In the genomic region with DNA sequence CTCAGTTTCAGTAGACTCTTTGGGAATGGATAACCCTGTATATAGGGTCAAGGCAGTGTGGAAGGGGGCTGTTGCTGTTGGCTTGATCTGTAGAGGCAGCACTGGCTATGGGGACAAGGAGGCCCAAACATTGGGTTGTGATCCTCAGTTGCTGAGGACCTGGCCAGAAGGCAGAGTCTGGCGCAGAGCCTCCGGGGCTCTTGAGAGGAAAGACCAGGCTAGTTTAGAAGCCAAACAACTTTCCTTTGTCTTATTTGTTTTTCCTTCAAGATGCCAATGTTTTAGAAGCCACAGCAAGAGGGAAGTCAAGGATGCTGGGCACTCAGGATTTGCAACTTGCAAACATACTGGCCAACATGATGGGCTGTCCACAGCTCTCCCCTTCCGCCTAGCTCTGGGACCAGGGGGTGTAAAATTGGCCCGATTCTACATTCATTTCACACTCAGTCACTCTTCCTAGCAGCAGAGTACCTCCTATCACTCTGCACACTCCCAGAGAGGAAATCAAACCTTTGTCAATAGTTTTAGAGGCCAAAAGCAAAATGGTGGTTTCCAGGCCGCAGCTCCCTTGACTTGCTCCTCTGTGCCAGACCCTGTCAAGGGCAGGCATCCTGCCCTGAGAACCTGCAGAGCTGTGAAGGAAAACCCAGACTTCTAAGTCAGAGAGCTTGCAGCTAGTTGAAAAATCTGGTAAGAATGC, we compare ENCODE assay signal across 26 mouse cellular contexts.
DNase-seq lines count a peak whose midpoint lies in the region; ATAC-seq lines count a peak whose summit lies in the region.
"Had no signal": no experiment of that assay in that cellular context is flagged by ENCODE, and none has a peak within 500 bp of the region (broad histone marks: within the 10 kb centered on the region; RNA-seq: fewer than 3 reads in every experiment).

No protein-coding gene starts in this region.

- H3K4me3 ChIP-seq in heart, embryonic 11.5 days (ENCODE audit: low read depth, low read length), result no peak overlapping the region
- H3K4me3 ChIP-seq: forebrain, embryonic 15.5 days; heart, embryonic 13.5 days; hindbrain, embryonic 10.5 days; hindbrain, embryonic 13.5 days; intestine, embryonic 15.5 days; kidney, embryonic 15.5 days had no signal

- ATAC-seq in heart, embryonic 11.5 days (replicated peaks; ENCODE audit: insufficient number of reproducible peaks, low FRiP score, low TSS enrichment), result no peak
- ATAC-seq: forebrain, embryonic 15.5 days; hindbrain, embryonic 16.5 days; intestine, embryonic 15.5 days; Patski had no signal

- peak; percentile 94 for DNase-seq in heart, adult 11 months
- DNase-seq in heart, postnatal 4 days, result no peak
- peak; percentile 34 to 46 for DNase-seq in heart, adult 9 months (ENCODE audit: low spot score in 2 of 2)
- DNase-seq in heart, postnatal 14 days, result peak; percentile 11 to 29
- DNase-seq in skeletal muscle tissue, adult 2 months (ENCODE audit: low read depth, low spot score), result peak; percentile 16
- no peak for DNase-seq in c-Kit-positive CD71-positive TER-119-positive erythroid progenitor cells, embryonic 14.5 days (ENCODE audit: low spot score)
- DNase-seq: adrenal gland, postnatal 10 days; B cell, adult 2 months; cerebellum, adult 11-12 months; cerebellum, adult 8-10 months; cerebellum, postnatal 36 days; gastrocnemius, postnatal 10 days; gastrocnemius, postnatal 36 days; kidney, adult 11 months; kidney, adult 8-10 months had no signal

- no peaks in the 10 kb centered on the region for H3K36me3 ChIP-seq in heart, embryonic 11.5 days (ENCODE audit: control insufficient read depth, insufficient read depth, low read length)
- H3K36me3 ChIP-seq: forebrain, embryonic 15.5 days; G1E; heart, embryonic 13.5 days; hindbrain, embryonic 10.5 days; hindbrain, embryonic 13.5 days; intestine, embryonic 15.5 days; kidney, embryonic 15.5 days had no signal

- no peaks in the 10 kb centered on the region for H3K27me3 ChIP-seq in heart, embryonic 11.5 days (ENCODE audit: control insufficient read depth, insufficient read depth, low read length)
- H3K27me3 ChIP-seq: CH12.LX; forebrain, embryonic 15.5 days; heart, embryonic 13.5 days; hindbrain, embryonic 13.5 days; intestine, embryonic 15.5 days; kidney, embryonic 15.5 days; Patski had no signal

- no peak overlapping the region for H3K9ac ChIP-seq in heart, embryonic 11.5 days (ENCODE audit: low read depth, low read length)
- H3K9ac ChIP-seq: forebrain, embryonic 15.5 days; heart, embryonic 13.5 days; hindbrain, embryonic 13.5 days; intestine, embryonic 15.5 days; kidney, embryonic 15.5 days had no signal

- no peaks in the 10 kb centered on the region for H3K9me3 ChIP-seq in heart, embryonic 11.5 days (replicated peaks; ENCODE audit: control insufficient read depth, low read length)
- H3K9me3 ChIP-seq: forebrain, embryonic 15.5 days; G1E; heart, embryonic 13.5 days; hindbrain, embryonic 10.5 days; hindbrain, embryonic 13.5 days; intestine, embryonic 15.5 days; kidney, embryonic 15.5 days had no signal

- H3K4me2 ChIP-seq in heart, embryonic 11.5 days, result no peak overlapping the region
- H3K4me2 ChIP-seq: forebrain, embryonic 15.5 days; heart, embryonic 13.5 days; hindbrain, embryonic 13.5 days; intestine, embryonic 15.5 days; kidney, embryonic 15.5 days had no signal

- H3K4me1 ChIP-seq in heart, embryonic 11.5 days (ENCODE audit: control insufficient read depth, insufficient read depth, low read length), result no peaks in the 10 kb centered on the region
- H3K4me1 ChIP-seq: heart, embryonic 13.5 days; hindbrain, embryonic 10.5 days; hindbrain, embryonic 13.5 days; intestine, embryonic 15.5 days; kidney, embryonic 15.5 days had no signal

- 83% methylated on average over 5 of the region's 5 CpGs for WGBS in heart, embryonic 11.5 days (ENCODE audit: insufficient replicate concordance)

- no peak overlapping the region for H3K27ac ChIP-seq in heart, embryonic 11.5 days (ENCODE audit: low read depth, low read length)
- H3K27ac ChIP-seq: forebrain, embryonic 15.5 days; heart, embryonic 13.5 days; hindbrain, embryonic 10.5 days; hindbrain, embryonic 13.5 days; intestine, embryonic 15.5 days; kidney, embryonic 15.5 days had no signal

- intact Hi-C loops in heart, postnatal 14 days (cut with DNase I), result no loop called here

Comparison
In these comparisons a context has a peak if more than half of its experiments do, and no peak if none do; other contexts are left out.
1. DNase-seq: peak in heart, adult 11 months (single experiment), heart, adult 9 months (2 of 2), heart, postnatal 14 days (2 of 2) and skeletal muscle tissue, adult 2 months (single experiment); none in heart, postnatal 4 days (single experiment) and c-Kit-positive CD71-positive TER-119-positive erythroid progenitor cells, embryonic 14.5 days (single experiment).